Mouse (Mus musculus) heart, embryonic 11.5 days (tissue): Measurements from ENCODE around the gene Sucla2. TPM values are rescaled to one million over a fixed set of nuclear protein-coding genes. Genes with fewer than 3 reads are reported as not detected.
"Not testable (repeated sequence)": the region's sequence is repeated elsewhere in the genome, so short reads cannot be mapped to it uniquely, and the experiment has no call there.

Experiments used
- ATAC-seq: fragments of 200-750 bp; cut with Nextera tagmentation; replicated peaks from 2 replicates; pipeline ENCODE4 v1.8.0; 2017; ENCODE audit warnings: moderate library complexity; ENCODE audit not compliant: insufficient number of reproducible peaks, low FRiP score, low TSS enrichment
- H3K27ac ChIP-seq: fragments of 300-500 bp; sonication (generic); 2 replicates; pipeline ENCODE4 v1.5.1; 2014; ENCODE audit warnings: mild to moderate bottlenecking, low read depth, low read length
- H3K27me3 ChIP-seq: fragments of 300-500 bp; sonication (generic); 2 replicates; pipeline ENCODE4 v1.6.1; 2014; ENCODE audit warnings: mild to moderate bottlenecking, low read length, mixed read lengths; ENCODE audit not compliant: control insufficient read depth, insufficient read depth
- H3K36me3 ChIP-seq: fragments of 300-500 bp; sonication (generic); 2 replicates; pipeline ENCODE4 v1.6.1; 2014; ENCODE audit warnings: mild to moderate bottlenecking, low read length, moderate library complexity, mixed read lengths; ENCODE audit not compliant: control insufficient read depth, insufficient read depth
- H3K4me1 ChIP-seq: fragments of 300-500 bp; sonication (generic); 2 replicates; pipeline ENCODE4 v1.6.1; 2014; ENCODE audit warnings: low read length; ENCODE audit not compliant: control insufficient read depth, insufficient read depth
- H3K4me2 ChIP-seq: fragments of 300-500 bp; sonication (generic); 2 replicates; pipeline ENCODE4 v1.6.1; 2014; ENCODE audit warnings: mild to moderate bottlenecking, moderate library complexity
- H3K4me3 ChIP-seq: fragments of 300-500 bp; sonication (generic); 2 replicates; pipeline ENCODE4 v1.5.1; 2014; ENCODE audit warnings: low read depth, low read length
- H3K9ac ChIP-seq: fragments of 300-500 bp; sonication (generic); 2 replicates; pipeline ENCODE4 v1.6.1; 2014; ENCODE audit warnings: mild to moderate bottlenecking, low read depth, low read length, moderate library complexity
- H3K9me3 ChIP-seq: fragments of 300-500 bp; sonication (generic); replicated peaks from 2 replicates; pipeline ENCODE4 v1.6.1; 2016; ENCODE audit warnings: low read length; ENCODE audit not compliant: control insufficient read depth
- WGBS: fragments of 180-500 bp; shearing (Covaris S2); extraction: QIAGEN DNeasy Blood & Tissue Kit; methylation state at CpG from one replicate; pipeline ENCODE4 v1.1.7; 2014; ENCODE audit not compliant: insufficient replicate concordance; 5-methylcytosine and 5-hydroxymethylcytosine counted together
- polyA plus RNA-seq: library from polyadenylated mRNA; unstranded; fragments of >200 nt; fragmentation: Nextera tagmentation; extraction: Ambion mirVana; gene quantifications from 2 replicates; pipeline ENCODE4 v1.2.1, GENCODE M21; 2014

The Sucla2 gene
- polyA plus RNA-seq, 1 experiment from 2014 or later: 180 TPM

DNA sequence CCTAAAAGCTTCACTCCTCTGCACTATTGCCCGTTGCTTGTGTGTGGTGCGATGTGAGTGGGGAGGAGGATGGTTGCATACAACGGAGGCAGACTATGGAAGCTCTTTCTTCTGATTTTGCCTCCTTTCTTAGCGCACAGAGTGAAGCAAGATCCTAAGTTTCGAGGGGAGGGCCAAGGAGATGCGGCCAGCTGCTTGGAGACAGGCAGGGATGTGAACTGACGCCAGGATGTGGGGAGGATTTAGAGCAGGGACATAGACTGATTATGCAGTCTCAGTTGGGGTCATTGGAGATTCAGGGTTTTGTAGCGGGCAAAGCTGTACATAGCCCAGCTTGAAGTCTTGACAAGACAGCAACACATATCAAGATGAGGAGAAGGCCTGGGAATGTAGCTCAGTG lies 18.8 kb upstream of the Sucla2 start:
- ATAC-seq: no peak
- WGBS: 48% methylated on average over 8 of the region's 8 CpGs
- Histone ChIP-seq H3K9me3 (no peaks in the 10 kb centered on the region), H3K4me2 (no peak overlapping the region), H3K27ac (no peak overlapping the region), H3K4me1 (peaks cover 14% of the 10 kb centered on the region), H3K4me3 (no peak overlapping the region), H3K9ac (no peak overlapping the region), H3K36me3 (no peaks in the 10 kb centered on the region), H3K27me3 (no peaks in the 10 kb centered on the region)

DNA sequence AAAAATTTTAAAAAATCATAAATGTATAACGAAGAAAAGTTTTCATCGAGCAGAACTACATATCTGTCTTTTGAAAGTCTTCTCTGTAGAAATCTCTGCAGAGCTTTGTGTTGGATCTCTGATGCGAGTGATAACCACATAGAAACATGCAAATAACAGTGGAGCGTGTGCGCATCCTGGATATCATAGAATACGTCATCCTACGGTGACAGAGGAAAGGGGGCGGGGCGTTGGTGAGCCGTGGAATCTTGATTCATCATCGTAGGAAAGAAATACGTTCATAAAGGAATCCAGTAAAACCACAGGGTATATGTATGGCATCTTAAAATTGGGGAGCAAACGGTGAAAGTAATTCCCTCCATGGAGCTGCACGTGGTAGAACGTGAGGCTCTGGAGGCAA lies 17.9 kb upstream of the Sucla2 start:
- Histone ChIP-seq H3K27ac (no peak overlapping the region), H3K36me3 (no peaks in the 10 kb centered on the region), H3K4me1 (peaks cover 14% of the 10 kb centered on the region), H3K9ac (no peak overlapping the region), H3K4me2 (no peak overlapping the region), H3K4me3 (no peak overlapping the region), H3K27me3 (no peaks in the 10 kb centered on the region), H3K9me3 (no peaks in the 10 kb centered on the region)
- WGBS: 84% methylated on average over 15 of the region's 15 CpGs
- no peak for ATAC-seq

- no peak for ATAC-seq
- H3K4me3 ChIP-seq: no peak overlapping the region
- no peaks in the 10 kb centered on the region for H3K36me3 ChIP-seq
- H3K4me1 ChIP-seq: peaks cover 9% of the 10 kb centered on the region
- no peaks in the 10 kb centered on the region for H3K27me3 ChIP-seq
- H3K9me3 ChIP-seq: no peaks in the 10 kb centered on the region
- WGBS: 51% methylated on average over 11 of the region's 11 CpGs
- H3K9ac ChIP-seq: no peak overlapping the region
- peak overlapping the region; percentile 18; the same call in 1 of the 2 replicates for H3K4me2 ChIP-seq
- 0 out of 2 replicates have a peak overlapping the region, but pooled peaks have one; percentile 1 for H3K27ac ChIP-seq
These were observed 17.3 kb upstream of the Sucla2 start for GRCm38 (mm10) chr14:73507702-73508376.

- no peaks in the 10 kb centered on the region for H3K9me3 ChIP-seq
- H3K27me3 ChIP-seq: no peaks in the 10 kb centered on the region
- no peak for ATAC-seq
- H3K4me1 ChIP-seq: peaks cover 9% of the 10 kb centered on the region
- H3K4me2 ChIP-seq: no peak overlapping the region
- 83% methylated on average over 6 of the region's 6 CpGs for WGBS
- no peak overlapping the region for H3K4me3 ChIP-seq
- no peak overlapping the region for H3K9ac ChIP-seq
- H3K27ac ChIP-seq: no peak overlapping the region
- H3K36me3 ChIP-seq: no peaks in the 10 kb centered on the region
These were observed 16.3 kb upstream of the Sucla2 start for GRCm38 (mm10) chr14:73508630-73509395.

- H3K4me1 ChIP-seq: peaks cover 9% of the 10 kb centered on the region
- peak within 1 kb of the TSS; percentile 95 for H3K4me3 ChIP-seq
- peak within 1 kb of the TSS; percentile 85 for H3K4me2 ChIP-seq
- 0 out of 2 replicates have a peak within 1 kb of the TSS, but pooled peaks have one; percentile 19 for H3K27ac ChIP-seq
- no peaks in the 10 kb centered on the region for H3K36me3 ChIP-seq
- WGBS: under 1% methylated on average over 41 of the region's 41 CpGs
- H3K27me3 ChIP-seq: no peaks in the 10 kb centered on the region
- H3K9ac ChIP-seq: peak within 1 kb of the TSS; percentile 89
- no peaks in the 10 kb centered on the region for H3K9me3 ChIP-seq
- ATAC-seq: peak; percentile 87
These were observed 15.2 kb upstream of the Sucla2 start, which contains the start of gene Med4 for GRCm38 (mm10) chr14:73509765-73510423. TSS of gene Med4 (plus strand) at chr14:73510025.

DNA sequence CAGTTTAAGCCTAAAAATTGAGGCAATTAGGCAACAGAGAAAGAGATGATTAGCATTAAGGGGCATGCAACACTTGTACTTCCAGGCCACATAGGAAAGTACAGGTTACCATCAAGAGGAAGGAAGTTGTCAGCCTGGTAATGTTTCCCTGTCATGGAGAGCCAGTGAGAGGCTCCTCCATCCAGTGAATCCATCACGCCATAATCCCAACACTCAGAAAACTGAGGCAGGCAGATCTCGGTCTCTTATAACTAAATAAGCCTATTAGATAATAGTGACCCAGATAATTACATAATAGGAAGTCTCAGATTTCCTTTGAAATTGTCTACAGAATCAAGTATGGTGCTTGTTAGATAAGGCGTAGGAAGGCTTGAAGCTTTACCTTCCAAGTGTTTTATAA lies 983 bp upstream of the Sucla2 start:
- Histone ChIP-seq H3K27ac (no peak overlapping the region), H3K36me3 (no peaks in the 10 kb centered on the region), H3K27me3 (no peaks in the 10 kb centered on the region), H3K4me2 (no peak overlapping the region; the same call in 1 of the 2 replicates), H3K9ac (no peak overlapping the region), H3K4me3 (no peak overlapping the region), H3K9me3 (no peaks in the 10 kb centered on the region), H3K4me1 (no peaks in the 10 kb centered on the region)
- ATAC-seq: no peak
- 68% methylated on average over 3 of the region's 3 CpGs for WGBS

DNA sequence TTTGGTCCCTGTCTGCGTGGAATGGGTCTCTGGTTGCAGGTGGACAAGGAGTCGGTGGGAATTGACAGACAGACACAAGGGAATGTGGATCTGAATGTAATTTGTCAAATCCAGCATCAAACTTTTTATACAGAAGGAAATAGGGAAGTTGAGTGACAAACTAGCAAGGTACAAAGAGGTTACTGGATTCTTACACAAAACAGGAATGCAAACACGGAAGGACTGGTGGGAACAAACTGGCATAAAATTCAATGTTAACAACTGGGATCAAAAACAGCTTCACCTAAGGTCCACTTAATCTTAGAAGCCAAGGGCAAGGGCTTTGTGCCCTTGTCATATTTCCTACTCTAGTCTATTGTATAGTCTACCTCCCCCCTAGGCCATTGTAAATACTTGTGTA lies 3.5 kb downstream of the Sucla2 start:
- WGBS: 76% methylated on average over 3 of the region's 3 CpGs

DNA sequence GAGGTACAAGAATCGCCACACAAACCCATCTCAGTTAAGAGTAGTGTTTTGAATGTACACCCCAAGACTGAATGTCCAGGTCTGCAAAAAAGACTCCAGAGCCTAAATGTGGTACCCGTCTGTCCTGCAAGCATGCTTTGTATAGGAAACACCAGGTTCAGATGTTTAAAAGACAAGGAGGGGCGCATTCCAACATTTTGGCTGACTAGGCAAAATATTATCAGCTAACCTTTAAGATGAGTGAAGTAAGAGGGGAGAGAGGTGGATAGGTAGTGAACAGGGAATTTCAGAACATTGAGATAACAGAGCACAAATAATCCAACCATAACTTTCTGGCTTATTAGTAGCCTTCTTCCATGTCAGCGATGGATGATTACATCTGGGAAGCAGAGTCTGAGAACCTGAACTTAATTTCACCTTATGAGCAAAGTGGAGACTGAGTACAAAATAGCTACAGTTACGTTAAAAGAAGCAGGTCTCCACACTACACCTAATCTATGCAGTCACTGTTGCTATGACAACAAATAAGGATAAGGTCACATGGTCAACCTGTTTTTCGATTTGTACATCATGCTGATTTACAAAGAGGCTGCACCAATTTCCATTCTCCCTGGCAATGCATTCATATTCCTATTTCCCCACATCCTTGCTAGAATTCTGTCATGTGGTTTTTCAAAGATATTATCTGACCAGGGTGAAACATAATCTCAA lies 8.8 kb downstream of the Sucla2 start:
- Histone ChIP-seq H3K9me3 (no peaks in the 10 kb centered on the region), H3K4me3 (no peak overlapping the region), H3K27me3 (no peaks in the 10 kb centered on the region), H3K4me1 (no peaks in the 10 kb centered on the region), H3K9ac (no peak overlapping the region), H3K4me2 (no peak overlapping the region), H3K27ac (no peak overlapping the region), H3K36me3 (no peaks in the 10 kb centered on the region)
- ATAC-seq: no peak
- WGBS: 71% methylated on average over 6 of the region's 6 CpGs

More for the DNA sequence above, 3.5 kb downstream of the Sucla2 start:
- not testable (repeated sequence) for H3K9ac ChIP-seq, H3K4me2 ChIP-seq, H3K27me3 ChIP-seq, H3K4me1 ChIP-seq, H3K4me3 ChIP-seq, H3K9me3 ChIP-seq, ATAC-seq, H3K27ac ChIP-seq, H3K36me3 ChIP-seq
